Mouse (Mus musculus): Measurements from ENCODE around the gene Tmem168. TPM values are rescaled to one million over a fixed set of nuclear protein-coding genes. Genes with fewer than 3 reads are reported as not detected.
A peak's percentile ranks its signal among the peaks of the same experiment; 100 is the strongest.

Tmem168 gene
- polyA plus RNA-seq, 1 experiment, result 13.2 TPM

DNA sequence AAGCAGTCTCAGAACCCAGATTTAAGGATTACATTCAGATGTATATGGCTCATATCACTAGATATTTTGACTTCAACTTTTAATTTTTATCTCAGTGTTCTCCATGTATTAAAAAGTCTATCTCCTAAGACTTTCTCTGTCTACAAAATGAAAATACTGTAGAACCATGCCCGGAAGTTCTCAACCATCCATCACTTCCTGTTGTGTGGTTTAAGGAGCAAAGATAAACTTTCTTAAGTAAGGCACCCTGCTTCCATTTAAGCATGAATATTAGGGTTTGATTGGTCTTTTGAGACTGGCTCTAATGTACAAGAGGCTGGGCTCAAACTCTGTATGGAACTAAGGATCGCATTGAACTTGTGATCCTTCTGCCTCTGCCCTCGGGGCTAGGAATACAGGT lies 6.7 kb upstream of the Tmem168 start:
- no peak for DNase-seq
- 79% methylated on average over 3 of the region's 3 CpGs for WGBS
- Histone ChIP-seq H3K4me3 (replicated peaks; ENCODE audit: extremely low read depth, low read depth, low read length) (no peak overlapping the region), H3K4me1 (ENCODE audit: control insufficient read depth, insufficient read depth, low read length) (no peaks in the 10 kb centered on the region)
- TF ChIP-seq CTCF (IDR thresholded peaks at IDR 0.05; ENCODE audit: insufficient read depth, low read length), result no peak
- no peak for TF ChIP-seq POLR2A (IDR thresholded peaks at IDR 0.05; ENCODE audit: borderline replicate concordance, extremely low read depth, low read depth, low read length)

GRCm38 (mm10) chr6:13613671-13614070 lies 5.8 kb upstream of the Tmem168 start:
- Histone ChIP-seq H3K4me3 (replicated peaks; ENCODE audit: extremely low read depth, low read depth, low read length) (no peak overlapping the region), H3K4me1 (ENCODE audit: control insufficient read depth, insufficient read depth, low read length) (no peaks in the 10 kb centered on the region)
- TF ChIP-seq CTCF (IDR thresholded peaks at IDR 0.05; ENCODE audit: insufficient read depth, low read length) (no peak), POLR2A (IDR thresholded peaks at IDR 0.05; ENCODE audit: borderline replicate concordance, extremely low read depth, low read depth, low read length) (no peak)
- 87% methylated on average over 3 of the region's 3 CpGs for WGBS
- DNase-seq, result no peak

DNA sequence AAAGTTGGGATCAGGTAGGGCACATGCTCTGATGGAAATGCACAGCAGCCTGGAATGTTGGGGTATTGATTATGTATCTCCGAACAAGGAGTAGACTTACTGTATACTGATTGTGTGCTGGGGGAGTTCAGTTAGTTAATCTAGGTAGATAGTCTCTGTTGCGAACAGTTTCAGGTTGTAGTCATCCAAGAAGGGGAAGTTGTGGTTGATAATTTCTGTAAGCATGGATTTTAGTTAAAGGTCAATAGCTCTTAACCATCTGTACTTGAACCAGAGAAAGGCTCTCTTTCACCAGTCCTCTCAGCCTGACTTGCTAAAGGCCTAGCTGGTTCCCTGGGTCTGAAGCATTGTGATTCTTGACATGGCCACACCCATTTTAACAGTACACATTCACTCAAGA lies 3.0 kb upstream of the Tmem168 start:
- no peak for TF ChIP-seq CTCF (IDR thresholded peaks at IDR 0.05; ENCODE audit: insufficient read depth, low read length)
- no peak for TF ChIP-seq POLR2A (IDR thresholded peaks at IDR 0.05; ENCODE audit: borderline replicate concordance, extremely low read depth, low read depth, low read length)
- 79% methylated on average over 2 of the region's 2 CpGs for WGBS
- Histone ChIP-seq H3K4me3 (replicated peaks; ENCODE audit: extremely low read depth, low read depth, low read length) (no peak overlapping the region), H3K4me1 (ENCODE audit: control insufficient read depth, insufficient read depth, low read length) (0 out of 2 replicates have a peak, but pooled peaks cover 3% of the 10 kb centered on the region)
- DNase-seq, result no peak

- 77% methylated on average over 5 of the region's 5 CpGs for WGBS
- DNase-seq, result no peak
- H3K4me1 ChIP-seq (ENCODE audit: control insufficient read depth, insufficient read depth, low read length), result 0 out of 2 replicates have a peak, but pooled peaks cover 3% of the 10 kb centered on the region
- TF ChIP-seq POLR2A (IDR thresholded peaks at IDR 0.05; ENCODE audit: borderline replicate concordance, extremely low read depth, low read depth, low read length), result no peak
- H3K4me3 ChIP-seq (replicated peaks; ENCODE audit: extremely low read depth, low read depth, low read length), result no peak overlapping the region
Observed at GRCm38 (mm10) chr6:13609353-13610140, 1.6 kb upstream of the Tmem168 start.

DNA sequence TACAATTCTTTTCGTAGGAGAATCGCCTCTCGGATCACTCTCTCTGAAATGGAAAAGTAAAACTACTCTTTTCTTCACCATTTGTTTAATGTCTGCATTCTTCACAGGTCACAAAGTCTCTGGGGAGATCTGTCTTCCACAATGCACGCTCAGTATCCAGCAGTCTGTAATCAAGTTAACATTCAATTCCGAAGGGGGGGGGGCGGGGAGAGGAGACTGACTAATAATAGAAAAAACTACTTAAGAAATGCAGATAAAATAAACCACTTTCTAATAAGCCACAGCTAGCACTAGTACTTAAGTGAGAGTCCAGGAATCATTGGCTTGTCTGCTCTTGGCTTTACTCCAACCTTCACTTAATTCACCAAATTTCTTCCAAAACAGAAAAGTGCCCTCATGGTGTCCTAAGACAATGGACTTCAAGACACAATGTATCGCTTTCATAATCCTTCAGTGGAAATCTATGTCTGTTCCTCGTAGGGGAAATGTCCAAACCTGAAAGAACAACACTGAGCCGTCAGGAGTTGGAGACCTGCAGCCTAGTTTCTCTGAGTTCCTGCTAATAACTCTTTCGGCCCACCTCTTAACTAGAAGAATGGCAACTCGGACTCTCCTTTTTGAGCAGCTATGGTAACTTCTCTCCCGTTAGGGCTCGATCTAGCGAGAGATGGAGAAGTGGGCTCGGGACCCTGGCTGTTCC lies 829 bp downstream of the Tmem168 start:
- no peak for TF ChIP-seq POLR2A (IDR thresholded peaks at IDR 0.05; ENCODE audit: borderline replicate concordance, extremely low read depth, low read depth, low read length)
- no peak for TF ChIP-seq CTCF (IDR thresholded peaks at IDR 0.05; ENCODE audit: insufficient read depth, low read length)
- Histone ChIP-seq H3K4me1 (ENCODE audit: control insufficient read depth, insufficient read depth, low read length) (0 out of 2 replicates have a peak, but pooled peaks cover 3% of the 10 kb centered on the region), H3K4me3 (replicated peaks; ENCODE audit: extremely low read depth, low read depth, low read length) (peak overlapping the region; percentile 99)
- 9% methylated on average over 15 of the region's 15 CpGs for WGBS
- DNase-seq, result no peak

DNA sequence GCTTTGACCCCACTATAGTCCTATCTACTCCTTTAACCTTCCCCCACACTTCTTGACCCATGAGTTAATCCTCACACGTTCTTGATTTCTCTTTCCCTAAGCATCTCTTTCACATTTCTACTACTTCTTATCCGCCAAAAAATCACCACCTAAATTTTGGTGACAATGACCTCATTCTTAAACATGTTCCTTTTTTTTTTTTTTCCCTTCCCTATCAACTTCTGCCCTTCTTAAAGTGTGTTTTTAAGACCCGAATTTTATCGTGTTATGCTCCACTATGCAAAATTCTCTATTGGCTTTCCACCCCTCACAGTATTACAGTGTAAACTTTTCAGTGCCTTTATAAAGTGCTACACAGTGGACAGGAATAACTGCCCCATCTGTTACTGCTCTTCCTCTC lies 1.5 kb downstream of the Tmem168 start:
- no peak for DNase-seq
- H3K4me3 ChIP-seq (replicated peaks; ENCODE audit: extremely low read depth, low read depth, low read length), result no peak overlapping the region
- TF ChIP-seq POLR2A (IDR thresholded peaks at IDR 0.05; ENCODE audit: borderline replicate concordance, extremely low read depth, low read depth, low read length) (no peak), CTCF (IDR thresholded peaks at IDR 0.05; ENCODE audit: insufficient read depth, low read length) (no peak)
- H3K4me1 ChIP-seq (ENCODE audit: control insufficient read depth, insufficient read depth, low read length), result 0 out of 2 replicates have a peak, but pooled peaks cover 3% of the 10 kb centered on the region
- WGBS, result 50% methylated on average over 4 of the region's 4 CpGs

GRCm38 (mm10) chr6:13603134-13603533 lies 4.8 kb downstream of the Tmem168 start:
- H3K4me1 ChIP-seq (ENCODE audit: control insufficient read depth, insufficient read depth, low read length), result peaks cover 3% of the 10 kb centered on the region; the same call in 1 of the 2 replicates
- no peak for TF ChIP-seq POLR2A (IDR thresholded peaks at IDR 0.05; ENCODE audit: borderline replicate concordance, extremely low read depth, low read depth, low read length)
- TF ChIP-seq CTCF (IDR thresholded peaks at IDR 0.05; ENCODE audit: insufficient read depth, low read length), result no peak
- 86% methylated on average over 6 of the region's 6 CpGs for WGBS
- DNase-seq, result no peak
- no peak overlapping the region for H3K4me3 ChIP-seq (replicated peaks; ENCODE audit: extremely low read depth, low read depth, low read length)

GRCm38 (mm10) chr6:13601587-13601986 lies 6.3 kb downstream of the Tmem168 start:
- 25% methylated on average over 6 of the region's 6 CpGs for WGBS
- DNase-seq, result peak; percentile 16
- TF ChIP-seq CTCF (IDR thresholded peaks at IDR 0.05; ENCODE audit: insufficient read depth, low read length) (no peak), POLR2A (IDR thresholded peaks at IDR 0.05; ENCODE audit: borderline replicate concordance, extremely low read depth, low read depth, low read length) (no peak)
- no peaks in the 10 kb centered on the region; the same call in 1 of the 2 replicates for H3K4me1 ChIP-seq (ENCODE audit: control insufficient read depth, insufficient read depth, low read length)
- H3K4me3 ChIP-seq (replicated peaks; ENCODE audit: extremely low read depth, low read depth, low read length), result no peak overlapping the region

DNA sequence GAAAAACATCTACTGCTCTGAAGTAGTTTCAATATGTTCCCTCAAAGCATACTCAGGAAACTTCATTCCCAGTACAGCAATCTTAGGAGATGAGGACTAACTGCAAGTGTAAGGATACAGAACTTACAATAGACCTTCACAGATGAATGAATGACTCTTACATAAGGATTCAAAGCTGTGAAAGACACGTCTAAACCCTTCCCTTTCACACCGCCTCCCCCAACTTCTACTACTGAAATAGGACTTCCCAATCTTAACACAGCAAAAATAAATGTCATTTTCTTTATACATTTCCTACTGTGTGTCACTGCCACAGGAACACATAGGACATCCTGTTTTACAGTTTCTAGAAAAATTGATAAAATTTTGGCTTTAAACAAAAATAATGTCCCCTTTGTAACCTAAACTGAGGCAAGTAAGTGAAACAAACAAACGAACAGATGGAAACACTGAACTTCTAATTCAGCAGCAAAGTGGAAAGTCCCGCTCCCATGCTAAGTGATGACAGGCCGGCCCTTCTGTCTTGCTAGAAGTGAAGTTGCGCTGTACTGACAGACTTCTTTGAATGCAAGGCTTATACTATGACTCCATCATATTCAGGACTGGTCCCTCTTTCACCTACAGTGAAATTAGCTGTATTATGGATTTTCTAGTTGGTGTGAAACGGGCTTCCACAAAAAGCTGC lies 9.5 kb downstream of the Tmem168 start:
- DNase-seq, result no peak
- TF ChIP-seq CTCF (IDR thresholded peaks at IDR 0.05; ENCODE audit: insufficient read depth, low read length) (no peak), POLR2A (IDR thresholded peaks at IDR 0.05; ENCODE audit: borderline replicate concordance, extremely low read depth, low read depth, low read length) (no peak)
- 76% methylated on average over 7 of the region's 7 CpGs for WGBS
- H3K4me1 ChIP-seq (ENCODE audit: control insufficient read depth, insufficient read depth, low read length), result no peaks in the 10 kb centered on the region; the same call in 1 of the 2 replicates
- H3K4me3 ChIP-seq (replicated peaks; ENCODE audit: extremely low read depth, low read depth, low read length), result no peak overlapping the region
